Mouse (Mus musculus) ES-Bruce4 (cell line): Measurements from ENCODE around the gene Gm12184. TPM values are rescaled to one million over a fixed set of nuclear protein-coding genes. Genes with fewer than 3 reads are reported as not detected.

ENCODE experiments used
- H3K27ac ChIP-seq: 2 replicates; pipeline ENCODE4 v1.5.1; 2012; ENCODE audit warnings: low read length, inconsistent platforms; ENCODE audit not compliant: insufficient read depth
- H3K27me3 ChIP-seq: 2 replicates; pipeline ENCODE4 v1.6.1; 2012; ENCODE audit warnings: mild to moderate bottlenecking, low read length, inconsistent platforms; ENCODE audit not compliant: control insufficient read depth, poor library complexity, insufficient read depth, severe bottlenecking
- H3K36me3 ChIP-seq: 2 replicates; pipeline ENCODE4 v1.6.1; 2012; ENCODE audit warnings: inconsistent platforms, mild to moderate bottlenecking, low read length, moderate library complexity; ENCODE audit not compliant: control insufficient read depth, poor library complexity, insufficient read depth, severe bottlenecking
- H3K4me1 ChIP-seq: one replicate; pipeline ENCODE4 v1.8.1; 2011; ENCODE audit warnings: low read length; ENCODE audit not compliant: control insufficient read depth, insufficient read depth
- H3K4me3 ChIP-seq: 2 replicates; pipeline ENCODE4 v1.5.1; 2011; ENCODE audit warnings: low read depth, mild to moderate bottlenecking, low read length
- H3K9ac ChIP-seq: 2 replicates; pipeline ENCODE4 v1.6.1; 2012; ENCODE audit warnings: low read depth, mild to moderate bottlenecking, inconsistent platforms; ENCODE audit not compliant: poor library complexity, severe bottlenecking
- H3K9me3 ChIP-seq: replicated peaks from 2 replicates; pipeline ENCODE4 v1.6.1; 2012; ENCODE audit warnings: mild to moderate bottlenecking, low read length, inconsistent platforms; ENCODE audit not compliant: control insufficient read depth, poor library complexity, insufficient read depth, severe bottlenecking
- CTCF ChIP-seq: IDR thresholded peaks from one replicate; pipeline ENCODE4 v1.8.1; 2011; ENCODE audit warnings: low read depth, low read length
- EP300 ChIP-seq: IDR thresholded peaks from 2 replicates; pipeline ENCODE4 v1.6.1; 2011; ENCODE audit warnings: low read depth, low read length; ENCODE audit not compliant: insufficient read depth
- POLR2A ChIP-seq: IDR thresholded peaks from one replicate; pipeline ENCODE4 v1.8.1; 2011; ENCODE audit warnings: low read length; ENCODE audit not compliant: insufficient read depth
- polyA plus RNA-seq: library from polyadenylated mRNA; stranded (reverse); fragments of >200 nt; gene quantifications from 2 replicates; pipeline ENCODE4 v1.2.4, GENCODE M21; 2011; ENCODE audit warnings: low read depth; ENCODE audit not compliant: missing spikeins, insufficient read depth, insufficient read length

The Gm12184 gene
- polyA plus RNA-seq, 1 experiment = 88.5 TPM

- TF ChIP-seq POLR2A = no peak
- no peak for TF ChIP-seq EP300
- TF ChIP-seq CTCF = peak; percentile 51
- peak overlapping the region; percentile 57 for H3K4me3 ChIP-seq
- H3K9me3 ChIP-seq = no peaks in the 10 kb centered on the region
- no peaks in the 10 kb centered on the region for H3K4me1 ChIP-seq
- H3K36me3 ChIP-seq = no peaks in the 10 kb centered on the region
- H3K27me3 ChIP-seq = no peaks in the 10 kb centered on the region
- H3K27ac ChIP-seq = no peak overlapping the region
- peak overlapping the region; percentile 54 for H3K9ac ChIP-seq
Measured at GRCm38 (mm10) chr11:48779450-48779849, 47.0 kb downstream of the Gm12184 start.

GRCm38 (mm10) chr11:48777303-48777702, 49.2 kb downstream of the Gm12184 start:
- no peaks in the 10 kb centered on the region for H3K4me1 ChIP-seq

DNA sequence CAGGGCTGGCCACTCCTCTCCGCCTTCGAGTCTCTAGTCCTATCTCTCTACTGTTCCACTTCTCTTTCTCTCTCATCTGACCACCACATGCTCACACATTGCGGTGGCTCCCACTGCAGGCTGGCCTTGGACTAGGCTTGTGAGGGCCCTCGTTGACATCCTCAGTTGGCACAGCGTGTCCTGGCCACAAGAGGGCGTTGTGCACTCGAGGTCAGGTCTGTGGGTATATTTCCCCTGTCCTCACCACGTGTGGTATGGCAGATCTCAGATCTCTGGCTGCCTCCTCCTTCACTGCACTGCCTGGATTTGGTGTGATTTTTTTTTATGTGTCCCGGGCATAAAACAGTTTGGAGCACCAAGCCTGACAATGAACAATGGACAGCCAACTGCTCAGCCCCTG, 49.8 kb downstream of the Gm12184 start:
- no peaks in the 10 kb centered on the region for H3K36me3 ChIP-seq
- no peak overlapping the region for H3K4me3 ChIP-seq
- no peaks in the 10 kb centered on the region for H3K9me3 ChIP-seq
- H3K27ac ChIP-seq = no peak overlapping the region
- no peaks in the 10 kb centered on the region for H3K27me3 ChIP-seq
- no peak overlapping the region for H3K9ac ChIP-seq
- H3K4me1 ChIP-seq = no peaks in the 10 kb centered on the region
- TF ChIP-seq CTCF (peak; percentile 94), POLR2A (no peak)

More at GRCm38 (mm10) chr11:48777303-48777702, 49.2 kb downstream of the Gm12184 start:
- TF ChIP-seq EP300 = no peak
- TF ChIP-seq POLR2A = no peak
- TF ChIP-seq CTCF = no peak
- H3K9ac ChIP-seq = no peak overlapping the region
- H3K27ac ChIP-seq = no peak overlapping the region
- no peaks in the 10 kb centered on the region for H3K36me3 ChIP-seq
- no peaks in the 10 kb centered on the region for H3K27me3 ChIP-seq
- no peaks in the 10 kb centered on the region for H3K9me3 ChIP-seq
- no peak overlapping the region for H3K4me3 ChIP-seq

DNA sequence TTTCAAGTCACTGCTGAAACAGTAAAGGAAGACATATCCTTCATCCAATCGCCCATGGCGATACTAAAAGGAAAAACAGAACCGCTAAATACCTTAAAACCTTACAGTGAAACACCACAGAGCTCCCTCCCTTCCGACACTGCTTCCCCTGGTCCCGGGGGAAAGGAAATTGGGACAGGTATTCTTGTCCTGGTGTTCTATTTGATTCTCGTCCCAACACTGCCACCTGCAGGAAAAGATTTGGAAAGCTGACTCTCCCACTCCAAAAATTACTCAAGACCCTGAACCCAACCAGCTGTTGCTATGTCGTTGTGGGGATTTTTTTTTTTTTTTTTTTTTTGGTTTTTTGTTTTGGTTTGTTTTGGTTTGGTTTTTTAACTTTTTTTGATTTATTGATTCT, 51.0 kb downstream of the Gm12184 start:
- H3K36me3 ChIP-seq = no peaks in the 10 kb centered on the region
- H3K27ac ChIP-seq = no peak overlapping the region
- TF ChIP-seq EP300 = no peak
- no peak for TF ChIP-seq POLR2A
- peak; percentile 8 for TF ChIP-seq CTCF
- no peak overlapping the region for H3K9ac ChIP-seq
- no peak overlapping the region for H3K4me3 ChIP-seq
- no peaks in the 10 kb centered on the region for H3K4me1 ChIP-seq
- H3K27me3 ChIP-seq = no peaks in the 10 kb centered on the region
- no peaks in the 10 kb centered on the region for H3K9me3 ChIP-seq

Other genes with a start within 250 kb of the Gm12184 start
- 2,044 and 2,161 TPM in 2 replicates for gene Rack1, start 26.3 kb downstream of the Gm12184 start, polyA plus RNA-seq
- 29.6 and 32.2 TPM in 2 replicates for gene Trim41, start 9.3 kb downstream of the Gm12184 start, polyA plus RNA-seq
- 8.1 and 8.7 TPM in 2 replicates for gene Trim7, start 515 bp downstream of the Gm12184 start, polyA plus RNA-seq
- gene Irgm1, start 45.0 kb upstream of the Gm12184 start, polyA plus RNA-seq = 18.5 and 20.1 TPM in 2 replicates
- gene Gm5431, start 75.6 kb upstream of the Gm12184 start, polyA plus RNA-seq = 0.27 TPM in 1 of 2 replicates, not detected in the other
- gene Psme2b, start 119.5 kb upstream of the Gm12184 start, polyA plus RNA-seq = 4.0 and 5.7 TPM in 2 replicates
- gene Olfr56, start 152.2 kb upstream of the Gm12184 start, polyA plus RNA-seq = not detected in 2 replicates
- not detected in 2 replicates for gene 9930111J21Rik1, start 152.7 kb upstream of the Gm12184 start, polyA plus RNA-seq
- gene Gm12185, start 165.6 kb upstream of the Gm12184 start, polyA plus RNA-seq = not detected in 2 replicates
- gene Tgtp1, start 167.5 kb upstream of the Gm12184 start, polyA plus RNA-seq = 1.6 and 1.9 TPM in 2 replicates
- 0.21 and 0.31 TPM in 2 replicates for gene 9930111J21Rik2, start 224.6 kb upstream of the Gm12184 start, polyA plus RNA-seq
- not detected in 2 replicates for gene Tgtp2, start 237.6 kb upstream of the Gm12184 start, polyA plus RNA-seq
- gene Ifi47, start 249.9 kb upstream of the Gm12184 start, polyA plus RNA-seq = not detected in 2 replicates